Mouse (Mus musculus) heart, postnatal 0 days (tissue): ENCODE data around the gene Bbx.

Source experiments
- CTCF ChIP-seq: IDR thresholded peaks from 2 replicates; pipeline ENCODE4 v1.5.1; 2016; ENCODE audit warnings: antibody characterized with exemption, control low read depth, low read depth
- EP300 ChIP-seq: IDR thresholded peaks from 2 replicates; pipeline ENCODE4 v1.6.1; 2016; ENCODE audit warnings: antibody characterized with exemption, low read depth

DNA sequence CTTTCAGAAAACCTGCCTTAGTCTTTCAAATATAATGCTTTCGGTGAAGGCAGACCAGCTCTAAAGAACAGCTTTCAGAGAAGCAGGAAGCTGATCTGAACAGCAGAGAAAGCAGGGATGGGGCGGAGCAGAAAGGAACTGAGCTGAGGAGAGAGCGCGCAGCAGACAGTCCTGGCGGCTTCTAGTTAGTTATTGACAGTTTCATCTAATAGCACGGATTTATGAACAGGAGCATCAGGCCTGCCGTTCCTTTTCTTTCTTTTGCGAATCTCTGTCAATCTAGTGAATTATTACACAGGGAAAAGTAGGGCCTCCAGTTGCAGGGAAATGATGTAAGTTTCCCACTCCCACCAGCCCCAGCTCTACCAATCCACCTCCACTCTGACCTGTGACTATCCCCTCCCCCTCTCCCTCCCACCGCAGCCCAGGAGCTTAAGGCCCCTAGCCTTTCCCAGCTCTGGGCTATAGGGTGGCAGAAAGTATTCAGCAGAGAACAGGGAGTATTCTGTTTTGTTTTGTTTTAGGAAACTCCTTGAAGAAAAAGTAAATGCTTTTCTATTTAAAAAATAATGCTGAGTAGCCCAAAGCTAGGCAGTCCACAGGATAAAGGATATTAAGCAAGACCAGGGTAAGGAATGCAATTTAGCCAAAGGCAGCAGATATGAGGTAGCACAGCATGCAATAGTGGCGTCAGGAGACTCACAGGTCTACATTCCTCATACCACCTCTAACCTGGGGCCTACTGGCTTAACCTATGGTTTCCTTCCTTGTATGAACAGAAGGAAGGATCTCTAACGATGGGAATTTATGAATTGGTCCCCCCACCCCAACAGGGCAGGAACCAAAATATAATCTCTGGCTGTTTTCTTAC lies 67.8 kb downstream of the Bbx start:
- TF ChIP-seq CTCF (no peak), EP300 (no peak)
